Mouse (Mus musculus) CD4-positive, CD25-positive, alpha-beta regulatory T cell (primary cell): ENCODE measurements around the gene Bex3. TPM values are rescaled to one million over a fixed set of nuclear protein-coding genes. Genes with fewer than 3 reads are reported as not detected.

ENCODE experiments used
- polyA plus RNA-seq: library from polyadenylated mRNA; unstranded; fragments of 100-300 nt; shearing (Covaris generic); gene quantifications from one replicate; pipeline ENCODE4 v1.2.1, GENCODE M21; 2017

Bex3 gene
- 85.3 TPM for polyA plus RNA-seq

GRCm38 (mm10) chrX:136269743-136270392 is at the start of gene Bex3:
Gene Bex3 (plus strand): TSS chrX:136270253.

DNA sequence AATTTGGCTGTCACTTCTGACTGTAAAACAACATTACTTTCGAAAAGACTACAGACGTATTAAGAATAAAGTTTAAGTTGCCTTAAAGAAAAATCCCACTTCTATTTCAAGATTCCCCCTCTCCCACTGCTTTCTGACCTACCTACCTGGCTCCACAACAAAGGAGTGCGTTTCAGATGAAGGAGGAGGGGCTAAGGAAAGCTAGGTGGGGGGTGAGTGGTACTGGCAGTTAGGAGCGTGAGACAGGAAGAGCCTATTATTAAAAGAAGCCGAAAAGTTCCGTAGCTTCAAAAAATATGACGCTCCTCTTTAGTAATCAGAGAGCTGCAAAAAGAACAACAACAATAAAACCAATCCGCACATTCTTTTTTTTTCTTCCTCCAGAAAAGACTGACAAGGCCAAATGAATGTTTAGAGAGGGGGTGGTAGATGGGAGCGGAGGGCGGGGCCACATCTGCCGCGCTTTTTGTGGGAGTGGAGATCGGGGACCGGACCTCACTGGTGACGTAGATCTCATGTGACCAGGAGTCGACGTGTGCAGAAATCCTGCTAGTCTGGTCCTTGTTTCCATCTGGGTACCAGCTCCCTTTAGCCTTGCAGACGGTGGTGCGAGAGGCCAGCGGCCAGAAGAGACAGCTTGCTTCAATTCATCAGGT is 25.4 kb upstream of the Bex3 start, which contains the start of gene Tceal9:
TSS of gene Tceal9 (plus strand) at position 506 of the 656 bp plus-strand sequence.

Other genes with a start within 250 kb of the Bex3 start
- not detected for gene Arxes1, start 236.9 kb upstream of the Bex3 start, polyA plus RNA-seq
- gene Bex2, start 202.0 kb upstream of the Bex3 start, polyA plus RNA-seq, result 0.96 TPM
- gene Nxf3, start 185.0 kb upstream of the Bex3 start, polyA plus RNA-seq, result not detected
- gene Bex4, start 131.3 kb upstream of the Bex3 start, polyA plus RNA-seq, result not detected
- 1.6 TPM for gene Tceal8, start 97.9 kb upstream of the Bex3 start, polyA plus RNA-seq
- not detected for gene Tceal5, start 66.4 kb upstream of the Bex3 start, polyA plus RNA-seq
- gene Tceal7, start 55.5 kb upstream of the Bex3 start, polyA plus RNA-seq, result not detected
- not detected for gene Bex1, start 54.7 kb upstream of the Bex3 start, polyA plus RNA-seq
- gene Tceal9, start 25.2 kb upstream of the Bex3 start, polyA plus RNA-seq, result 46.1 TPM
- gene Kir3dl1, start 247.7 kb downstream of the Bex3 start, polyA plus RNA-seq, result not detected